Mouse (Mus musculus): ENCODE measurements around the gene Vps26c.

DNA sequence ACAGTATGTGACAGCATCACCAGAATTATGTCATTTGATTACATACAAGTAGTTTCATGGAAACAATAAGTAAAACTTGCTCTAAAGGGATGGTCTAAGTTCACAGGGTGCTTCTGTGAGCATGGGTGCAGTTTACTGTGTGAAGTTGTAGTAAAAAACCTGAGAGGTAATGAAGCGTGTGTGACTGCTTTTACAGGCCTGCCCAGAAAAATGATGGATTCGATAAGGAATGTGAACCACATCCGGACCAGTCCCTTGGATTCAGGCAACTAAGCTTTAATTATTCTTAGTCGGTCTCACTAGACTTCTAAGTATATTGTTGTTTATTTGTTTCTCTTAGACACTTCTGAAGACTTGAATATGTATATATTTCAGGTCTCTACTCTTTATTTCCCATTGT, 73.9 kb downstream of the Vps26c start:
- no peak for TF ChIP-seq CTCF (IDR thresholded peaks at IDR 0.05; ENCODE audit: borderline replicate concordance, insufficient read depth, low read depth, low read length)
- TF ChIP-seq POLR2A (IDR thresholded peaks at IDR 0.05; ENCODE audit: borderline replicate concordance, insufficient read depth, low read length): no peak

Measured in cerebellum, adult 2 months (tissue).